Mouse (Mus musculus) urinary bladder, postnatal 4 days (tissue): ENCODE data around the gene Angptl1.

Experiments used
- DNase-seq, 2 experiments: peaks; one replicate each; pipeline ENCODE4 v3.0.0; 2021 to 2022; ENCODE audit warnings: low spot score in 2 of 2

Gene Angptl1

GRCm38 (mm10) chr1:156870616-156871015 lies 32.3 kb downstream of the Angptl1 start:
- no peak for DNase-seq

GRCm38 (mm10) chr1:156884782-156885181 lies 46.4 kb downstream of the Angptl1 start:
- DNase-seq: no peak

GRCm38 (mm10) chr1:156885879-156886278 lies 47.5 kb downstream of the Angptl1 start:
- no peak for DNase-seq

- DNase-seq: no peak
These were observed 50.5 kb downstream of the Angptl1 start for GRCm38 (mm10) chr1:156888830-156889229.

GRCm38 (mm10) chr1:156891561-156891960 lies 53.2 kb downstream of the Angptl1 start:
- no peak for DNase-seq

GRCm38 (mm10) chr1:156901689-156902088 lies 63.3 kb downstream of the Angptl1 start:
- DNase-seq: no peak

GRCm38 (mm10) chr1:156903899-156904298 lies 65.5 kb downstream of the Angptl1 start:
- no peak for DNase-seq

- no peak for DNase-seq
These were observed 67.3 kb downstream of the Angptl1 start for GRCm38 (mm10) chr1:156905660-156906059.

- no peak for DNase-seq
These were observed 70.9 kb downstream of the Angptl1 start for GRCm38 (mm10) chr1:156909265-156909664.

- no peak for DNase-seq
These were observed 71.5 kb downstream of the Angptl1 start for GRCm38 (mm10) chr1:156909866-156910265.
